Mouse (Mus musculus): ENCODE data around the gene Akr1d1.
A peak's percentile ranks its signal among the peaks of the same experiment; 100 is the strongest.

The Akr1d1 gene

GRCm38 (mm10) chr6:37571939-37572338 is 42.0 kb downstream of the Akr1d1 start:
- no peak for DNase-seq

GRCm38 (mm10) chr6:37572935-37573334 is 43.0 kb downstream of the Akr1d1 start:
- no peak for DNase-seq

- DNase-seq, result no peak
These were observed 50.5 kb downstream of the Akr1d1 start for GRCm38 (mm10) chr6:37580476-37580875.

GRCm38 (mm10) chr6:37589340-37589962 is 59.5 kb downstream of the Akr1d1 start:
- peak; percentile 80 for DNase-seq

- DNase-seq, result no peak
These were observed 60.8 kb downstream of the Akr1d1 start for GRCm38 (mm10) chr6:37590800-37591199.

- DNase-seq, result peak; percentile 82
These were observed 62.4 kb downstream of the Akr1d1 start for GRCm38 (mm10) chr6:37592101-37593032.

GRCm38 (mm10) chr6:37593033-37593374 is 63.0 kb downstream of the Akr1d1 start:
- DNase-seq, result no peak

- no peak for DNase-seq
These were observed 63.6 kb downstream of the Akr1d1 start for GRCm38 (mm10) chr6:37593551-37594089.

- DNase-seq, result no peak
These were observed 67.1 kb downstream of the Akr1d1 start for GRCm38 (mm10) chr6:37597088-37597487.

GRCm38 (mm10) chr6:37598033-37598432 is 68.1 kb downstream of the Akr1d1 start:
- DNase-seq, result no peak

GRCm38 (mm10) chr6:37600976-37601498 is 71.1 kb downstream of the Akr1d1 start:
- DNase-seq, result no peak

- no peak for DNase-seq
These were observed 73.1 kb downstream of the Akr1d1 start for GRCm38 (mm10) chr6:37602857-37603765.

GRCm38 (mm10) chr6:37604178-37604883 is 74.4 kb downstream of the Akr1d1 start:
- DNase-seq, result no peak

- no peak for DNase-seq
These were observed 74.9 kb downstream of the Akr1d1 start for GRCm38 (mm10) chr6:37604884-37605269.

GRCm38 (mm10) chr6:37607511-37608289 is 77.7 kb downstream of the Akr1d1 start:
- peak; percentile 51 for DNase-seq

- no peak for DNase-seq
These were observed 82.8 kb downstream of the Akr1d1 start for GRCm38 (mm10) chr6:37612603-37613284.

GRCm38 (mm10) chr6:37615490-37615889 is 85.5 kb downstream of the Akr1d1 start:
- no peak for DNase-seq

GRCm38 (mm10) chr6:37616136-37616535 is 86.2 kb downstream of the Akr1d1 start:
- DNase-seq, result no peak

GRCm38 (mm10) chr6:37617431-37618011 is 87.5 kb downstream of the Akr1d1 start:
- no peak for DNase-seq
